Mouse (Mus musculus): Measurements from ENCODE around the gene Gcsam. TPM values are rescaled to one million over a fixed set of nuclear protein-coding genes. Genes with fewer than 3 reads are reported as not detected.

Gene Gcsam
- polyA plus RNA-seq (2014; fragmentation: Illumina TruSeq; extraction: RNeasy Lipid Tissue Mini Kit (QIAGEN cat#74804); ENCODE audit: low read depth, low replicate concordance): not detected

DNA sequence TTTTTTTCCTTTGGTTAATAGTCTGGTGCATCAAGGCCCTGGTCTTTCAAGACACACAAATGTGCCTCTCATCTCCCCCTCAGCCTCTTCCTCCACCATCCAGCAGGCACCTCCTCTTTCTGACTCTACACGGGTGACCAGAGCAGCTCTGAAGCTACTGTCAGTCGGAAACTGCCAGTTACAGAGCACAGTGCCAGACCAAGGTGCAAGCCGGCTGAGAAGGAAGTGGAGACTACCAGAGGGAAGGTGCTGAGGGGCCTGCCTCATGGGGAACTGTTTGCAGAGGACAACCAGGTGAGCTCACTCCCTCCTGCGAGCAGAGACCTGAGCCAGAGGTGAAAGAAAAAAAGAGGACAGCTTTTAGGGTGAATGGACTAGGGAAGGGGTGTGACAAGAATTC is at the start of gene Gcsam:
Gene Gcsam, plus strand, starts transcription at position 114 of the 400 bp plus-strand sequence.

DNA sequence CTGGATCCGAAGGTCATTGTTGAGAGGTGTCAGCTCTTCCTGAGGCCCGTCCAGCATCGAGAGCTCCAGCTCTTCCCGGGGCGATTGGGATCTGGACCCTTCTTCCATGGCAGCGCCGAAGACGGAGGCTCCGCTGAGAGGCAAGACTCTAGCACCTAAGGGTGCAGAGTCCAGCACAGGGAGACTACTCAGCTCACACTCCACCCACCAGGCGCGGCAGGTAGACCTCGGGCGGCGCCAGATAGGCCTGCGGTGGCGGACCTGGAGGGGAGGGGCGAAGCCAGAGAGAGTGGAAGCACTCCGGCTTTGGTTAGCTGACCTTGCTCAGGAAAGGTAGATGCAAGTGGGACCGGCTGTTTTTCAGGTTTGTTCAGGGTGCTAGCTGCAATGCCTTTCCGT is 43.8 kb downstream of the Gcsam start, which contains the start of gene BC016579:
Gene BC016579, minus strand, starts transcription at position 135 of the 399 bp plus-strand sequence.

Other genes with a start within 250 kb of the Gcsam start
- 95.3 TPM for gene Cd200, start 201.3 kb upstream of the Gcsam start, polyA plus RNA-seq (2014; fragmentation: Illumina TruSeq; extraction: RNeasy Lipid Tissue Mini Kit (QIAGEN cat#74804); ENCODE audit: low read depth, low replicate concordance)
- not detected for gene Gm609, start 117.4 kb upstream of the Gcsam start, polyA plus RNA-seq (2014; fragmentation: Illumina TruSeq; extraction: RNeasy Lipid Tissue Mini Kit (QIAGEN cat#74804); ENCODE audit: low read depth, low replicate concordance)
- gene Gm17783, start 78.3 kb upstream of the Gcsam start, polyA plus RNA-seq (2014; fragmentation: Illumina TruSeq; extraction: RNeasy Lipid Tissue Mini Kit (QIAGEN cat#74804); ENCODE audit: low read depth, low replicate concordance): not detected
- not detected for gene Slc9c1, start 75.1 kb upstream of the Gcsam start, polyA plus RNA-seq (2014; fragmentation: Illumina TruSeq; extraction: RNeasy Lipid Tissue Mini Kit (QIAGEN cat#74804); ENCODE audit: low read depth, low replicate concordance)
- not detected for gene BC016579, start 43.7 kb downstream of the Gcsam start, polyA plus RNA-seq (2014; fragmentation: Illumina TruSeq; extraction: RNeasy Lipid Tissue Mini Kit (QIAGEN cat#74804); ENCODE audit: low read depth, low replicate concordance)
- not detected for gene Tmprss7, start 83.3 kb downstream of the Gcsam start, polyA plus RNA-seq (2014; fragmentation: Illumina TruSeq; extraction: RNeasy Lipid Tissue Mini Kit (QIAGEN cat#74804); ENCODE audit: low read depth, low replicate concordance)
- gene Tagln3, start 114.2 kb downstream of the Gcsam start, polyA plus RNA-seq (2014; fragmentation: Illumina TruSeq; extraction: RNeasy Lipid Tissue Mini Kit (QIAGEN cat#74804); ENCODE audit: low read depth, low replicate concordance): 2.0 TPM
- gene Abhd10, start 132.6 kb downstream of the Gcsam start, polyA plus RNA-seq (2014; fragmentation: Illumina TruSeq; extraction: RNeasy Lipid Tissue Mini Kit (QIAGEN cat#74804); ENCODE audit: low read depth, low replicate concordance): 17.5 TPM